Mouse (Mus musculus): ENCODE results near the gene Rsph3b.
"Not testable (repeated sequence)": the region's sequence is repeated elsewhere in the genome, so short reads cannot be mapped to it uniquely, and the experiment has no call there.

The Rsph3b gene

GRCm38 (mm10) chr17:6959543-6960259, 11.2 kb upstream of the Rsph3b start:
- not testable (repeated sequence) for DNase-seq (ENCODE audit: low spot score in 2 of 2)

GRCm38 (mm10) chr17:6958881-6959280, 10.4 kb upstream of the Rsph3b start:
- DNase-seq (ENCODE audit: low spot score in 2 of 2): not testable (repeated sequence)

GRCm38 (mm10) chr17:6948769-6949228, 317 bp upstream of the Rsph3b start:
- DNase-seq (ENCODE audit: low spot score in 2 of 2): not testable (repeated sequence)

GRCm38 (mm10) chr17:6947637-6947983, 872 bp downstream of the Rsph3b start:
- not testable (repeated sequence) for DNase-seq (ENCODE audit: low spot score in 2 of 2)

GRCm38 (mm10) chr17:6942560-6942959, 5.9 kb downstream of the Rsph3b start:
- not testable (repeated sequence) for DNase-seq (ENCODE audit: low spot score in 2 of 2)

GRCm38 (mm10) chr17:6931625-6932024, 16.9 kb downstream of the Rsph3b start:
- not testable (repeated sequence) for DNase-seq (ENCODE audit: low spot score in 2 of 2)

GRCm38 (mm10) chr17:6920351-6920894, 28.1 kb downstream of the Rsph3b start:
- DNase-seq (ENCODE audit: low spot score in 2 of 2): not testable (repeated sequence)

- not testable (repeated sequence) for DNase-seq (ENCODE audit: low spot score in 2 of 2)
Measured at GRCm38 (mm10) chr17:6919388-6919787, 29.1 kb downstream of the Rsph3b start.

GRCm38 (mm10) chr17:6915282-6915681, 33.2 kb downstream of the Rsph3b start:
- not testable (repeated sequence) for DNase-seq (ENCODE audit: low spot score in 2 of 2)

GRCm38 (mm10) chr17:6914066-6914465, 34.4 kb downstream of the Rsph3b start:
- not testable (repeated sequence) for DNase-seq (ENCODE audit: low spot score in 2 of 2)

GRCm38 (mm10) chr17:6900361-6900760, 48.1 kb downstream of the Rsph3b start:
- DNase-seq (ENCODE audit: low spot score in 2 of 2): not testable (repeated sequence)

- not testable (repeated sequence) for DNase-seq (ENCODE audit: low spot score in 2 of 2)
Measured at GRCm38 (mm10) chr17:6897996-6898562, 50.4 kb downstream of the Rsph3b start.

GRCm38 (mm10) chr17:6896756-6897155, 51.7 kb downstream of the Rsph3b start:
- DNase-seq (ENCODE audit: low spot score in 2 of 2): no peak

- DNase-seq (ENCODE audit: low spot score in 2 of 2): no peak
Measured at GRCm38 (mm10) chr17:6893332-6893731, 55.1 kb downstream of the Rsph3b start.

- no peak for DNase-seq (ENCODE audit: low spot score in 2 of 2)
Measured at GRCm38 (mm10) chr17:6891966-6892934, 56.2 kb downstream of the Rsph3b start.

- DNase-seq (ENCODE audit: low spot score in 2 of 2): no peak
Measured at GRCm38 (mm10) chr17:6886445-6886844, 62.0 kb downstream of the Rsph3b start.

GRCm38 (mm10) chr17:6884531-6884930, 64.0 kb downstream of the Rsph3b start:
- DNase-seq (ENCODE audit: low spot score in 2 of 2): no peak

GRCm38 (mm10) chr17:6881306-6881705, 67.2 kb downstream of the Rsph3b start:
- DNase-seq (ENCODE audit: low spot score in 2 of 2): no peak

GRCm38 (mm10) chr17:6871421-6871820, 77.1 kb downstream of the Rsph3b start:
- no peak for DNase-seq (ENCODE audit: low spot score in 2 of 2)

GRCm38 (mm10) chr17:6868810-6869209, 79.7 kb downstream of the Rsph3b start:
- no peak for DNase-seq (ENCODE audit: low spot score in 2 of 2)

- no peak for DNase-seq (ENCODE audit: low spot score in 2 of 2)
Measured at GRCm38 (mm10) chr17:6867740-6868139, 80.7 kb downstream of the Rsph3b start.

GRCm38 (mm10) chr17:6866576-6866975, 81.9 kb downstream of the Rsph3b start:
- no peak for DNase-seq (ENCODE audit: low spot score in 2 of 2)
